Mouse (Mus musculus) myocyte (in vitro differentiated cells): ENCODE data around the gene Slco3a1.

ENCODE experiments used
- MYOG ChIP-seq, 3 experiments: IDR thresholded peaks; one replicate each; pipeline ENCODE4 v1.6.1; 2011; ENCODE audit warnings: control low read depth in 2 of 3, low read depth in 2 of 3, mild to moderate bottlenecking in 2 of 3; ENCODE audit not compliant: insufficient read length in 2 of 3, control insufficient read depth in 1 of 3, insufficient read depth in 1 of 3
- POLR2AphosphoS2 ChIP-seq: IDR thresholded peaks from one replicate; pipeline ENCODE4 v1.6.1; 2011; ENCODE audit warnings: low read depth, control low read depth; ENCODE audit not compliant: insufficient read length

GRCm38 (mm10) chr7:74549013-74549582 is 5.5 kb downstream of the Slco3a1 start:
- TF ChIP-seq MYOG (IDR thresholded peaks at IDR 0.05; ENCODE audit: control insufficient read depth in 1 of 3, insufficient read depth in 1 of 3, insufficient read length in 2 of 3, low read depth in 2 of 3) (no peak), POLR2AphosphoS2 (no peak)
